Mouse (Mus musculus) heart, embryonic 10.5 days (tissue): ENCODE results near the gene Dcaf17. TPM values are rescaled to one million over a fixed set of nuclear protein-coding genes. Genes with fewer than 3 reads are reported as not detected.

Experiments
- DNase-seq: peaks from one replicate; pipeline ENCODE4 v3.0.0-alpha.2; 2017; ENCODE audit warnings: low spot score
- H3K27ac ChIP-seq: fragments of 300-500 bp; sonication (generic); 2 replicates; pipeline ENCODE4 v1.5.1; 2016; ENCODE audit warnings: mild to moderate bottlenecking
- H3K27me3 ChIP-seq: fragments of 300-500 bp; sonication (generic); 2 replicates; pipeline ENCODE4 v1.6.1; 2016; ENCODE audit warnings: mild to moderate bottlenecking; ENCODE audit not compliant: poor library complexity, insufficient read depth, severe bottlenecking
- H3K36me3 ChIP-seq: fragments of 300-500 bp; sonication (generic); 2 replicates; pipeline ENCODE4 v1.6.1; 2016; ENCODE audit warnings: mild to moderate bottlenecking, moderate library complexity
- H3K4me1 ChIP-seq: fragments of 300-500 bp; sonication (generic); 2 replicates; pipeline ENCODE4 v1.6.1; 2016; ENCODE audit warnings: mild to moderate bottlenecking
- H3K4me3 ChIP-seq: fragments of 300-500 bp; sonication (generic); 2 replicates; pipeline ENCODE4 v1.5.1; 2016; ENCODE audit warnings: mild to moderate bottlenecking, moderate library complexity
- H3K9me3 ChIP-seq: fragments of 300-500 bp; sonication (generic); 2 replicates; pipeline ENCODE4 v1.6.1; 2016; ENCODE audit warnings: mild to moderate bottlenecking, moderate library complexity
- WGBS: fragments of 180-500 bp; shearing (Covaris S2); methylation state at CpG from one replicate; pipeline ENCODE4 v1.1.7; 2016; 5-methylcytosine and 5-hydroxymethylcytosine counted together
- polyA plus RNA-seq: library from polyadenylated mRNA; unstranded; fragments of >200 nt; fragmentation: Nextera tagmentation; extraction: Ambion mirVana; gene quantifications from 2 replicates; pipeline ENCODE4 v1.2.1, GENCODE M21; 2016

Dcaf17 gene
- polyA plus RNA-seq: 24.9 and 25.8 TPM in 2 replicates

GRCm38 (mm10) chr2:71055300-71056114 is at the start of gene Dcaf17, which contains the start of gene Mettl8:
TSS of gene Dcaf17 (plus strand) at chr2:71055328.
TSS of gene Mettl8 (minus strand) at chr2:71055583.
- H3K4me3 ChIP-seq: peak within 1 kb of the TSS; percentile 72
- no peaks in the 10 kb centered on the region for H3K27me3 ChIP-seq
- peak; percentile 98 for DNase-seq
- peak within 1 kb of the TSS; percentile 92 for H3K27ac ChIP-seq
- H3K9me3 ChIP-seq: no peaks in the 10 kb centered on the region
- H3K36me3 ChIP-seq: peaks cover 16% of the 10 kb centered on the region
- WGBS: under 1% methylated on average over 57 of the region's 57 CpGs
- 0 out of 2 replicates have a peak, but pooled peaks cover 6% of the 10 kb centered on the region for H3K4me1 ChIP-seq

- H3K27me3 ChIP-seq: no peaks in the 10 kb centered on the region
- H3K4me1 ChIP-seq: no peaks in the 10 kb centered on the region
- no peak overlapping the region for H3K27ac ChIP-seq
- H3K36me3 ChIP-seq: 0 out of 2 replicates have a peak, but pooled peaks cover 2% of the 10 kb centered on the region
- whole genome bisulfite sequencing: 87% methylated on average over 1 of the region's 1 CpGs
- no peak for DNase-seq
- no peaks in the 10 kb centered on the region for H3K9me3 ChIP-seq
- H3K4me3 ChIP-seq: no peak overlapping the region
Observed at GRCm38 (mm10) chr2:71011816-71012215, 43.3 kb upstream of the Dcaf17 start.

- no peak for DNase-seq
- H3K4me1 ChIP-seq: no peaks in the 10 kb centered on the region
- no peaks in the 10 kb centered on the region for H3K9me3 ChIP-seq
- H3K36me3 ChIP-seq: 0 out of 2 replicates have a peak, but pooled peaks cover 2% of the 10 kb centered on the region
- H3K4me3 ChIP-seq: no peak overlapping the region
- no peaks in the 10 kb centered on the region for H3K27me3 ChIP-seq
- 93% methylated on average over 7 of the region's 7 CpGs for WGBS
- H3K27ac ChIP-seq: no peak overlapping the region
Observed at GRCm38 (mm10) chr2:71013521-71013920, 41.6 kb upstream of the Dcaf17 start.

- whole genome bisulfite sequencing: 65% methylated on average over 9 of the region's 9 CpGs
- no peaks in the 10 kb centered on the region for H3K27me3 ChIP-seq
- peak overlapping the region; percentile 83 for H3K27ac ChIP-seq
Observed at GRCm38 (mm10) chr2:71019277-71019676, 35.9 kb upstream of the Dcaf17 start.

GRCm38 (mm10) chr2:71019704-71020375 is 35.3 kb upstream of the Dcaf17 start:
- 46% methylated on average over 8 of the region's 8 CpGs for WGBS
- Histone ChIP-seq H3K27ac (peak overlapping the region; percentile 83), H3K27me3 (no peaks in the 10 kb centered on the region), H3K4me3 (no peak overlapping the region), H3K9me3 (no peaks in the 10 kb centered on the region), H3K4me1 (peaks cover 16% of the 10 kb centered on the region; the same call in 1 of the 2 replicates), H3K36me3 (no peaks in the 10 kb centered on the region)
- peak; percentile 74 for DNase-seq

More at GRCm38 (mm10) chr2:71019277-71019676, 35.9 kb upstream of the Dcaf17 start:
- H3K4me1 ChIP-seq: peaks cover 16% of the 10 kb centered on the region; the same call in 1 of the 2 replicates
- no peaks in the 10 kb centered on the region for H3K9me3 ChIP-seq
- DNase-seq: peak; percentile 73
- no peak overlapping the region for H3K4me3 ChIP-seq
- H3K36me3 ChIP-seq: no peaks in the 10 kb centered on the region

- WGBS: 82% methylated on average over 8 of the region's 8 CpGs
- DNase-seq: no peak
- 0 out of 2 replicates have a peak overlapping the region, but pooled peaks have one; percentile 12 for H3K27ac ChIP-seq
- H3K9me3 ChIP-seq: no peaks in the 10 kb centered on the region
- no peaks in the 10 kb centered on the region for H3K27me3 ChIP-seq
- no peaks in the 10 kb centered on the region for H3K36me3 ChIP-seq
- peaks cover 20% of the 10 kb centered on the region; the same call in 1 of the 2 replicates for H3K4me1 ChIP-seq
- H3K4me3 ChIP-seq: no peak overlapping the region
Observed at GRCm38 (mm10) chr2:71020674-71021073, 34.5 kb upstream of the Dcaf17 start.

- Histone ChIP-seq H3K4me1 (peaks cover 32% of the 10 kb centered on the region; the same call in 1 of the 2 replicates), H3K27ac (no peak overlapping the region; the same call in 1 of the 2 replicates)
- 88% methylated on average over 6 of the region's 6 CpGs for WGBS
Observed at GRCm38 (mm10) chr2:71022991-71023390, 32.1 kb upstream of the Dcaf17 start.

GRCm38 (mm10) chr2:71023986-71024385 is 31.1 kb upstream of the Dcaf17 start:
- H3K27ac ChIP-seq: no peak overlapping the region
- no peaks in the 10 kb centered on the region for H3K36me3 ChIP-seq
- peaks cover 32% of the 10 kb centered on the region; the same call in 1 of the 2 replicates for H3K4me1 ChIP-seq
- no peaks in the 10 kb centered on the region for H3K27me3 ChIP-seq
- peak; percentile 68 for DNase-seq
- WGBS: 89% methylated on average over 6 of the region's 6 CpGs
- no peaks in the 10 kb centered on the region for H3K9me3 ChIP-seq
- no peak overlapping the region for H3K4me3 ChIP-seq

More at GRCm38 (mm10) chr2:71022991-71023390, 32.1 kb upstream of the Dcaf17 start:
- Histone ChIP-seq H3K36me3 (no peaks in the 10 kb centered on the region), H3K4me3 (no peak overlapping the region), H3K27me3 (no peaks in the 10 kb centered on the region), H3K9me3 (no peaks in the 10 kb centered on the region)
- DNase-seq: peak; percentile 69

GRCm38 (mm10) chr2:71025576-71026315 is 29.4 kb upstream of the Dcaf17 start:
- Histone ChIP-seq H3K36me3 (no peaks in the 10 kb centered on the region), H3K27me3 (no peaks in the 10 kb centered on the region), H3K9me3 (no peaks in the 10 kb centered on the region), H3K27ac (peak overlapping the region; percentile 56), H3K4me1 (peaks cover 22% of the 10 kb centered on the region; the same call in 1 of the 2 replicates), H3K4me3 (no peak overlapping the region)
- WGBS: 32% methylated on average over 12 of the region's 12 CpGs
- DNase-seq: peak; percentile 73

- peak; percentile 87 for DNase-seq
- 0 out of 2 replicates have a peak overlapping the region, but pooled peaks have one; percentile 45 for H3K27ac ChIP-seq
- no peaks in the 10 kb centered on the region for H3K27me3 ChIP-seq
- WGBS: 24% methylated on average over 5 of the region's 5 CpGs
- peaks cover 25% of the 10 kb centered on the region; the same call in 1 of the 2 replicates for H3K4me1 ChIP-seq
- H3K4me3 ChIP-seq: no peak overlapping the region
- no peaks in the 10 kb centered on the region for H3K9me3 ChIP-seq
- no peaks in the 10 kb centered on the region for H3K36me3 ChIP-seq
Observed at GRCm38 (mm10) chr2:71026787-71027186, 28.3 kb upstream of the Dcaf17 start.

- Histone ChIP-seq H3K36me3 (no peaks in the 10 kb centered on the region), H3K27me3 (no peaks in the 10 kb centered on the region), H3K4me1 (peaks cover 29% of the 10 kb centered on the region; the same call in 1 of the 2 replicates), H3K9me3 (no peaks in the 10 kb centered on the region), H3K27ac (no peak overlapping the region), H3K4me3 (no peak overlapping the region)
- peak; percentile 54 for DNase-seq
- WGBS: 97% methylated on average over 9 of the region's 9 CpGs
Observed at GRCm38 (mm10) chr2:71027631-71028030, 27.5 kb upstream of the Dcaf17 start.

GRCm38 (mm10) chr2:71030663-71031062 is 24.5 kb upstream of the Dcaf17 start:
- Histone ChIP-seq H3K4me3 (no peak overlapping the region), H3K27me3 (no peaks in the 10 kb centered on the region), H3K9me3 (no peaks in the 10 kb centered on the region), H3K4me1 (peaks cover 36% of the 10 kb centered on the region), H3K27ac (no peak overlapping the region), H3K36me3 (no peaks in the 10 kb centered on the region)
- DNase-seq: no peak
- 82% methylated on average over 2 of the region's 2 CpGs for WGBS
